In the genomic region with DNA sequence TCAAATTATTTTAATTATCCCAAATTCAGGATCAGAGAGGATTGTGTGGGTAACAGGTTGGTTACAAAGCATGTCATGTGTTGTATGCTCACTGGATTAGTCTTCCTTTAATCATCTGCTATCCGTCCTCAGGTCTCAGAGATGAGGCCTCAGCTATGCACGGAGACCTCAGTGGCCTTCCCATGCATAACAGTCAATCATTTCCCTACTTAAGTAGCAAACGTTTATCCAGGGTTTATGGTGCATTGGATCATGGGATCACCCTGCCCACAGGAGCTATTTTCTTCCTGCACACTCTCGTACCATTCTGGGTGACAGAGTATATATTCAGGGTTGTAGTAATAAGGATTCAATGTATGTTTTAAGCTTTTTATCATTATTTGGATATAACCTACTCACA, we compare ENCODE assay signal across 18 mouse cellular contexts.
A peak's percentile ranks its signal among the peaks of the same experiment; 100 is the strongest.
DNase-seq lines count a peak whose midpoint lies in the region; ATAC-seq and TF ChIP-seq lines count a peak whose summit lies in the region.
"Had no signal": no experiment of that assay in that cellular context is flagged by ENCODE, and none has a peak within 500 bp of the region (broad histone marks: within the 10 kb centered on the region; RNA-seq: fewer than 3 reads in every experiment).

No protein-coding gene starts in this region.

- 31% methylated on average over 4 of the region's 4 CpGs for WGBS in kidney, embryonic 15.5 days
- WGBS in kidney, postnatal 0 days: 27% methylated on average over 4 of the region's 4 CpGs
- WGBS in heart, adult 2 months: 52% methylated on average over 4 of the region's 4 CpGs

- no peaks in the 10 kb centered on the region for H3K9me3 ChIP-seq in kidney, embryonic 15.5 days (replicated peaks)
- no peaks in the 10 kb centered on the region for H3K9me3 ChIP-seq in kidney, postnatal 0 days (replicated peaks; ENCODE audit: low read length)
- H3K9me3 ChIP-seq: embryonic facial prominence, embryonic 10.5 days; embryonic facial prominence, embryonic 12.5 days; forebrain, embryonic 13.5 days; forebrain, embryonic 15.5 days had no signal

- H3K4me1 ChIP-seq in kidney, embryonic 15.5 days: peaks cover 11% of the 10 kb centered on the region
- peaks cover 13% of the 10 kb centered on the region for H3K4me1 ChIP-seq in kidney, postnatal 0 days (replicated peaks; ENCODE audit: insufficient read depth, low read length)
- peaks cover 3% of the 10 kb centered on the region; the same call in 1 of the 2 replicates for H3K4me1 ChIP-seq in heart, adult 2 months (ENCODE audit: control insufficient read depth, insufficient read depth, low read length)
- H3K4me1 ChIP-seq: embryonic facial prominence, embryonic 10.5 days had no signal

- DNase-seq in kidney, postnatal 14 days: no peak
- peak; percentile 34 for DNase-seq in kidney, postnatal 0 days (ENCODE audit: low spot score)
- DNase-seq in kidney, adult 18-20 months: no peak
- no peak for DNase-seq in heart, adult 2 months
- DNase-seq: adrenal gland, adult 8-10 months; adrenal gland, postnatal 14 days; adrenal gland, postnatal 36 days; cerebellum, adult 11-12 months; cerebellum, adult 9-10 months; cerebellum, postnatal 10 days; cerebellum, postnatal 25 days; forebrain, postnatal 0 days had no signal

- no peak for TF ChIP-seq EP300 in heart, adult 2 months (IDR thresholded peaks at IDR 0.05; ENCODE audit: insufficient read depth, low read depth, low read length)

- no peaks in the 10 kb centered on the region for H3K36me3 ChIP-seq in kidney, embryonic 15.5 days
- no peaks in the 10 kb centered on the region for H3K36me3 ChIP-seq in kidney, postnatal 0 days (ENCODE audit: insufficient read depth, low read length)
- H3K36me3 ChIP-seq in heart, adult 2 months (ENCODE audit: control insufficient read depth, insufficient read depth, low read length): no peaks in the 10 kb centered on the region
- H3K36me3 ChIP-seq: embryonic facial prominence, embryonic 10.5 days; embryonic facial prominence, embryonic 12.5 days; forebrain, embryonic 15.5 days had no signal

- intact Hi-C loops in heart, adult 2 months (cut with DNase I): loop anchor here (5.0 to 10.0 kb wide), 3 partner anchors 59 to 398 kb away; no protein-coding TSS in a partner anchor

- no peak overlapping the region for H3K4me3 ChIP-seq in kidney, embryonic 15.5 days (replicated peaks)
- no peak overlapping the region for H3K4me3 ChIP-seq in kidney, postnatal 0 days (replicated peaks; ENCODE audit: low read depth, low read length)
- no peak overlapping the region for H3K4me3 ChIP-seq in heart, adult 2 months
- H3K4me3 ChIP-seq: embryonic facial prominence, embryonic 10.5 days; embryonic facial prominence, embryonic 12.5 days; forebrain, embryonic 13.5 days; forebrain, embryonic 15.5 days had no signal

- H3K4me2 ChIP-seq in kidney, embryonic 15.5 days: no peak overlapping the region
- no peak overlapping the region for H3K4me2 ChIP-seq in kidney, postnatal 0 days (ENCODE audit: low read length)
- H3K4me2 ChIP-seq: embryonic facial prominence, embryonic 12.5 days; forebrain, embryonic 13.5 days; forebrain, embryonic 15.5 days had no signal

- H3K27ac ChIP-seq in kidney, embryonic 15.5 days: no peak overlapping the region
- no peak overlapping the region for H3K27ac ChIP-seq in kidney, postnatal 0 days
- no peak overlapping the region for H3K27ac ChIP-seq in heart, adult 2 months
- H3K27ac ChIP-seq: embryonic facial prominence, embryonic 10.5 days; embryonic facial prominence, embryonic 12.5 days; forebrain, embryonic 13.5 days; forebrain, embryonic 15.5 days had no signal

- H3K27me3 ChIP-seq in kidney, embryonic 15.5 days: peaks cover 19% of the 10 kb centered on the region
- no peaks in the 10 kb centered on the region for H3K27me3 ChIP-seq in kidney, postnatal 0 days (ENCODE audit: insufficient read depth, low read length)
- no peaks in the 10 kb centered on the region for H3K27me3 ChIP-seq in heart, adult 2 months (ENCODE audit: control insufficient read depth, insufficient read depth, low read length)
- H3K27me3 ChIP-seq: embryonic facial prominence, embryonic 12.5 days; forebrain, embryonic 13.5 days; forebrain, embryonic 15.5 days had no signal

- ATAC-seq in kidney, embryonic 15.5 days (replicated peaks; ENCODE audit: low FRiP score): peak; percentile 50; the same call in 1 of the 2 replicates
- 0 out of 2 replicates have a peak, but pooled peaks have one; percentile 38 for ATAC-seq in kidney, postnatal 0 days (replicated peaks; ENCODE audit: low FRiP score, low read depth)
- ATAC-seq: activated CD4-positive, CD25-positive, alpha-beta regulatory T cell, adult 4 months; forebrain, embryonic 13.5 days; forebrain, embryonic 15.5 days; forebrain, postnatal 0 days had no signal

- no peak overlapping the region for H3K9ac ChIP-seq in kidney, embryonic 15.5 days
- no peak overlapping the region for H3K9ac ChIP-seq in kidney, postnatal 0 days (ENCODE audit: low read depth, low read length)
- H3K9ac ChIP-seq in heart, adult 2 months (ENCODE audit: low read depth, low read length): no peak overlapping the region
- H3K9ac ChIP-seq: embryonic facial prominence, embryonic 12.5 days; forebrain, embryonic 13.5 days; forebrain, embryonic 15.5 days; forebrain, postnatal 0 days had no signal

- no peak for TF ChIP-seq POLR2A in heart, adult 2 months (IDR thresholded peaks at IDR 0.05; ENCODE audit: insufficient read depth, low read depth, low read length)

- TF ChIP-seq CTCF in kidney, postnatal 0 days (IDR thresholded peaks at IDR 0.05; ENCODE audit: low read depth): no peak
- no peak for TF ChIP-seq CTCF in heart, adult 2 months (IDR thresholded peaks at IDR 0.05)

- no peaks in the 10 kb centered on the region for H3K79me2 ChIP-seq in heart, adult 2 months (replicated peaks; ENCODE audit: control insufficient read depth, insufficient read depth, low read length)
